Mouse (Mus musculus) cerebellum, adult 11 months (tissue): ENCODE measurements at regions not wholly inside any gene's neighbourhood (a gene's known extent, or its start where the extent isn't known, plus 50 kb on each side); places are given as distances from the start of the nearest gene placed in this dataset.

Source experiments
- DNase-seq: peaks from one replicate; pipeline ENCODE4 v3.0.0; 2022

DNA sequence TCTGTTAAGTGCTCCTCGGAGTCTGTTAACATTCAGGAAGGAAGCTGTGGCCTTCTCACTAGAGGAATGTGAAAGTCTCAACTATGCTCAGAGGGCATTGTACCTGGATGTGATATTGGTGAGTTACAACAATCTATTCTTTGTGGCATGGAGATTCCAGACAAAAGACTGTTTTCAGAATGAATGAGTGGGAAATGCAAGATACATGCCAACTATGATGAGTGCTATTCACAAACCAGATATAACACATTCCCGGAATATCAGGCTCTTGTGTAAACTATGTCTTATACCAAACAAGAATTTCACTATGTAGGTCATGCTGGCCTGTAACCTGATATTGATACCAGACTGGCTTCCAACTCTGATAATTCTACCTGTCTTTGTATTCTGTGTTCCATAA, 279.4 kb upstream of the Cypt12 start:
- DNase-seq = no peak
